Mouse (Mus musculus) midbrain, embryonic 14.5 days (tissue): ENCODE results near the gene Slc7a1. TPM values are rescaled to one million over a fixed set of nuclear protein-coding genes. Genes with fewer than 3 reads are reported as not detected.

Experiments
- ATAC-seq: fragments of 200-750 bp; cut with Nextera tagmentation; 2 replicates; pipeline ENCODE4 v1.8.0; 2017; ENCODE audit warnings: moderate number of reproducible peaks, moderate library complexity; ENCODE audit not compliant: low FRiP score, low TSS enrichment
- DNase-seq: peaks from one replicate; pipeline ENCODE4 v3.0.0-alpha.2; 2015
- H3K27ac ChIP-seq: fragments of 300-500 bp; sonication (generic); replicated peaks from 2 replicates; pipeline ENCODE4 v1.5.1; 2014; ENCODE audit warnings: mild to moderate bottlenecking, low read depth, low read length, moderate library complexity
- H3K27me3 ChIP-seq: fragments of 300-500 bp; sonication (generic); 2 replicates; pipeline ENCODE4 v1.6.1; 2014; ENCODE audit warnings: low read length, control low read depth, mixed read lengths; ENCODE audit not compliant: control insufficient read depth, insufficient read depth
- H3K36me3 ChIP-seq: fragments of 300-500 bp; sonication (generic); 2 replicates; pipeline ENCODE4 v1.6.1; 2014; ENCODE audit warnings: low read length, control low read depth; ENCODE audit not compliant: control insufficient read depth, insufficient read depth
- H3K4me1 ChIP-seq: fragments of 300-500 bp; sonication (generic); 2 replicates; pipeline ENCODE4 v1.6.1; 2014; ENCODE audit warnings: mild to moderate bottlenecking, antibody characterized with exemption, low read length, control low read depth; ENCODE audit not compliant: control insufficient read depth, insufficient read depth
- H3K4me2 ChIP-seq: fragments of 300-500 bp; sonication (generic); 2 replicates; pipeline ENCODE4 v1.6.1; 2014; ENCODE audit warnings: mild to moderate bottlenecking, low read length, moderate library complexity
- H3K4me3 ChIP-seq: fragments of 300-500 bp; sonication (generic); replicated peaks from 2 replicates; pipeline ENCODE4 v1.5.1; 2014; ENCODE audit warnings: low read depth, low read length
- H3K9ac ChIP-seq: fragments of 300-500 bp; sonication (generic); replicated peaks from 2 replicates; pipeline ENCODE4 v1.6.1; 2014; ENCODE audit warnings: mild to moderate bottlenecking, low read length, moderate library complexity
- H3K9me3 ChIP-seq: fragments of 300-500 bp; sonication (generic); 2 replicates; pipeline ENCODE4 v1.6.1; 2016; ENCODE audit warnings: low read length, control low read depth, mixed read lengths; ENCODE audit not compliant: control insufficient read depth
- WGBS: fragments of 180-500 bp; shearing (Covaris S2); extraction: QIAGEN DNeasy Blood & Tissue Kit; methylation state at CpG from one replicate; pipeline ENCODE4 v1.1.7; 2014; 5-methylcytosine and 5-hydroxymethylcytosine counted together
- polyA plus RNA-seq: library from polyadenylated mRNA; unstranded; fragments of >200 nt; fragmentation: Nextera tagmentation; extraction: Ambion mirVana; gene quantifications from 2 replicates; pipeline ENCODE4 v1.2.1, GENCODE M21; 2014

Slc7a1 gene
- polyA plus RNA-seq, 1 experiment from 2014 or later, result 46.8 TPM

DNA sequence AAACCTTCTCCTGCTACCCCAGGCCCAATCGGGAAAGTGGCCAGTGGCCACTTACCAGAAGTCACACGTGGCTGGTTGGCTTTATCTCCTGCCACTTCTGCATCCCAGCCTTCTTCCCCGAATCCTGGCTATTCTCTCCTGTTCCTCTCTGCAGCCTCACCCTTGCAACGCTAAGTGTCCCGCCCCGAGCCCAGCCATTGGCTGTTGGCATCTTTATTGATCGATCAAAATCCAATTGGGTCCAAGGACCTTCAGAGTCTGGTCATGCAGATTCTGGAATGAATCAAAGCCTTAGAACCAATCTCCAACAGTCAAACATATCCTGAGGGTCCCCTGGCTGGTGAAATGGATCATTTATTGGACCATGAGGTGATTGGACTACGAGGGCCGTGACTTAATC, 18.7 kb upstream of the Slc7a1 start:
- H3K27me3 ChIP-seq, result no peaks in the 10 kb centered on the region
- H3K4me2 ChIP-seq, result no peak overlapping the region
- no peaks in the 10 kb centered on the region for H3K9me3 ChIP-seq
- H3K36me3 ChIP-seq, result no peaks in the 10 kb centered on the region
- no peak overlapping the region for H3K4me3 ChIP-seq
- H3K9ac ChIP-seq, result no peak overlapping the region
- ATAC-seq (no peak), DNase-seq (no peak)
- H3K4me1 ChIP-seq, result no peaks in the 10 kb centered on the region
- 94% methylated on average over 9 of the region's 9 CpGs for WGBS
- no peak overlapping the region for H3K27ac ChIP-seq

DNA sequence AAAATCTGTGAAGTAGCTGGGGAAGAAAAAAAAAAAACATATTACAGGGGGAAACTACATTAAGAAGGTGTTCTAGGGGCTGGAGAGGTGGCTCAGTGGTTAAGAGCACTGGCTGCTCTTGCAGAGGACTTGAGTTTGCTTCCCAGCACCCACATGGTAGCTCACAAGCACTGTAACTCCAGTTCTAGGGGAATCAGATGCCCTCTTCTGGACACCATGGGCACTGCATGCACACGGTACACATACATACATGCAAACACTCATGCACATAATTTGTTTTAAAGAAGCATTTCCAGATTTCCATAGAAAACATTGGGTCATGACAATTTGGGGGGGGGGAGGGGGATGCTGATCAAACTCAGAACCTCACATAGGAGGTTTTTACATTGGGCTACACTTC, 18.1 kb upstream of the Slc7a1 start:
- DNase-seq (no peak), ATAC-seq (no peak)
- H3K27ac ChIP-seq, result no peak overlapping the region
- WGBS, result 100% methylated on average over 1 of the region's 1 CpGs
- H3K4me2 ChIP-seq, result no peak overlapping the region
- no peak overlapping the region for H3K9ac ChIP-seq
- no peaks in the 10 kb centered on the region for H3K27me3 ChIP-seq
- no peaks in the 10 kb centered on the region for H3K4me1 ChIP-seq
- no peaks in the 10 kb centered on the region for H3K9me3 ChIP-seq
- no peaks in the 10 kb centered on the region for H3K36me3 ChIP-seq
- H3K4me3 ChIP-seq, result no peak overlapping the region

GRCm38 (mm10) chr5:148416461-148416860, 16.8 kb upstream of the Slc7a1 start:
- no peaks in the 10 kb centered on the region for H3K36me3 ChIP-seq
- H3K4me1 ChIP-seq, result no peaks in the 10 kb centered on the region
- no peak overlapping the region for H3K4me2 ChIP-seq
- no peak overlapping the region for H3K27ac ChIP-seq
- ATAC-seq, result no peak
- no peak overlapping the region for H3K9ac ChIP-seq
- DNase-seq, result no peak
- H3K9me3 ChIP-seq, result no peaks in the 10 kb centered on the region
- WGBS, result 74% methylated on average over 10 of the region's 10 CpGs
- H3K27me3 ChIP-seq, result no peaks in the 10 kb centered on the region
- H3K4me3 ChIP-seq, result no peak overlapping the region

DNA sequence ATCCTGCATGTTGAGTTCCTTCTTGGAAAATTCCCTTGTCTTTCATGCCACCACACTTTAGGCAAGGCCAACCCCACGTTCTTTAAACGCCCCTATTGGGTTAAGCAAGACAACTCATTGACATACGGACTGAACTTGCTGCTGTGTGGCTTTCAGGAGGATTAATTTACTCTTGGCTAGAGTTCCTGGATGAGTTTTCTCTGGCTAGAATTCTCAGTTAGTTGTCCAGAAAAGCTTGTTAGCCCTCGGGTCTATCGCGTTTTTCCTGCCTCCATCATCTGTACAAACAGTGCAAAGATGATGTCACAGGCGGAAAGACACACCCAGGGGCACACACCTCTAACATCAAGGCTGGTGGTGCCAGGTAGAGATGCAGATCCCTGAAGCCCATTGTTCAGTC, 14.5 kb upstream of the Slc7a1 start:
- Histone ChIP-seq H3K4me1 (no peaks in the 10 kb centered on the region), H3K27ac (no peak overlapping the region), H3K9me3 (no peaks in the 10 kb centered on the region), H3K27me3 (no peaks in the 10 kb centered on the region), H3K4me3 (no peak overlapping the region), H3K36me3 (no peaks in the 10 kb centered on the region), H3K4me2 (no peak overlapping the region), H3K9ac (no peak overlapping the region)
- 47% methylated on average over 7 of the region's 7 CpGs for WGBS
- DNase-seq (no peak), ATAC-seq (no peak)

GRCm38 (mm10) chr5:148412504-148412903, 12.8 kb upstream of the Slc7a1 start:
- H3K27me3 ChIP-seq, result no peaks in the 10 kb centered on the region
- H3K9me3 ChIP-seq, result no peaks in the 10 kb centered on the region
- H3K9ac ChIP-seq, result no peak overlapping the region
- H3K36me3 ChIP-seq, result no peaks in the 10 kb centered on the region
- WGBS, result 96% methylated on average over 4 of the region's 4 CpGs
- H3K4me2 ChIP-seq, result no peak overlapping the region
- no peak overlapping the region for H3K4me3 ChIP-seq
- H3K4me1 ChIP-seq, result no peaks in the 10 kb centered on the region
- no peak for ATAC-seq
- no peak for DNase-seq
- H3K27ac ChIP-seq, result no peak overlapping the region

GRCm38 (mm10) chr5:148409465-148409864, 9.8 kb upstream of the Slc7a1 start:
- DNase-seq, result no peak
- 92% methylated on average over 8 of the region's 8 CpGs for WGBS
- ATAC-seq, result no peak
- Histone ChIP-seq H3K27ac (no peak overlapping the region), H3K27me3 (no peaks in the 10 kb centered on the region), H3K4me2 (no peak overlapping the region), H3K4me3 (no peak overlapping the region), H3K9me3 (no peaks in the 10 kb centered on the region), H3K4me1 (no peaks in the 10 kb centered on the region), H3K36me3 (no peaks in the 10 kb centered on the region), H3K9ac (no peak overlapping the region)

GRCm38 (mm10) chr5:148406913-148407312, 7.2 kb upstream of the Slc7a1 start:
- DNase-seq, result no peak
- Histone ChIP-seq H3K9ac (no peak overlapping the region), H3K4me3 (no peak overlapping the region), H3K36me3 (no peaks in the 10 kb centered on the region), H3K27me3 (no peaks in the 10 kb centered on the region), H3K9me3 (no peaks in the 10 kb centered on the region), H3K27ac (no peak overlapping the region), H3K4me1 (no peaks in the 10 kb centered on the region), H3K4me2 (no peak overlapping the region)
- 95% methylated on average over 2 of the region's 2 CpGs for WGBS
- no peak for ATAC-seq

GRCm38 (mm10) chr5:148404548-148404947, 4.8 kb upstream of the Slc7a1 start:
- no peak for DNase-seq
- H3K27ac ChIP-seq, result no peak overlapping the region
- WGBS, result 97% methylated on average over 7 of the region's 7 CpGs

GRCm38 (mm10) chr5:148402641-148403040, 2.9 kb upstream of the Slc7a1 start:
- no peaks in the 10 kb centered on the region for H3K36me3 ChIP-seq
- no peaks in the 10 kb centered on the region for H3K9me3 ChIP-seq
- 33% methylated on average over 4 of the region's 4 CpGs for WGBS
- H3K4me2 ChIP-seq, result no peak overlapping the region
- H3K4me3 ChIP-seq, result no peak overlapping the region
- ATAC-seq (no peak), DNase-seq (no peak)
- H3K9ac ChIP-seq, result no peak overlapping the region
- no peaks in the 10 kb centered on the region for H3K4me1 ChIP-seq
- H3K27me3 ChIP-seq, result no peaks in the 10 kb centered on the region
- no peak overlapping the region for H3K27ac ChIP-seq

More at GRCm38 (mm10) chr5:148404548-148404947, 4.8 kb upstream of the Slc7a1 start:
- Histone ChIP-seq H3K27me3 (no peaks in the 10 kb centered on the region), H3K4me3 (no peak overlapping the region), H3K9ac (no peak overlapping the region), H3K9me3 (no peaks in the 10 kb centered on the region), H3K36me3 (no peaks in the 10 kb centered on the region), H3K4me1 (no peaks in the 10 kb centered on the region), H3K4me2 (no peak overlapping the region)
- no peak for ATAC-seq
